Mouse (Mus musculus): ENCODE data around the gene Fxyd7. TPM values are rescaled to one million over a fixed set of nuclear protein-coding genes. Genes with fewer than 3 reads are reported as not detected.
A peak's percentile ranks its signal among the peaks of the same experiment; 100 is the strongest.

The Fxyd7 gene
- polyA plus RNA-seq, 1 experiment from 2014 or later = 239 TPM

DNA sequence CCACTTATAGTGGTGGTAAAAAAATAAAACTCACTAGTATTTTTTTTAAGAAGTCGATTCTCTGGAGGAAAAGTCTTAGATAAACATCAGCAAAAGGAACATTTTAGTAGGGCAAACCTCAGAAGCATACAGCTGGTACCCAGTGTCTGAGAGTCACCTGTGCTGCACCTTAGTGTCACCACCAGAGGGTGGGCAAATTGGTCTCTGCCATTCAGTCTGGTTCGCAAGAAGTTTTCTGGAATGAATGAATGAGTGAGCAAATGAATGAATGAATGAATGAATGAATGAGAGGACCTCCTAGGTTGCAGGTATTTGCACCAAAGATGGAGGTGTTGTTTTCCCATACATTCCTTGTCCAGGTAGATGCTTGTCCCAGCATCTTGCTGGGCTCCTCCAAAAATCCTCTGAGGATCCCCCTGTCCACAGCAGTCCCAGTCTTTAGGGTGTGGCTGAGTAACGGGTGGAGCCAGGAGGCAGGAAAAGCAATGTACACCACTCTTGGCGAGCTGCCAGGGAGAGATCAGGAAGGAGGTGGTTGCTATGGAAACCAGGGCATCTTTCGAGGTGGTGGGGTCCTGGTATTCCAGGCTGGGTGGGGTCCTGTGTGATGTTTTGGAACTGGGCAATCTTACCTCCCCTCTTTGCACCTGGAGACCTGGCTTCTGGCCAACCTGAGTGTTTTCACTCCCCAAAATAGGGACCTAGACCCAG is 2.0 kb downstream of the Fxyd7 start:
- H3K4me1 ChIP-seq (replicated peaks) = peaks cover 46% of the 10 kb centered on the region
- 21% methylated on average over 5 of the region's 5 CpGs for WGBS
- H3K9ac ChIP-seq = peak overlapping the region; percentile 68
- H3K27me3 ChIP-seq = peaks cover 80% of the 10 kb centered on the region
- peak overlapping the region; percentile 42 for H3K4me3 ChIP-seq
- no peak for ATAC-seq (ENCODE audit: low read depth)
- H3K27ac ChIP-seq (replicated peaks) = peak overlapping the region; percentile 70
- H3K4me2 ChIP-seq = peak overlapping the region; percentile 63
- no peaks in the 10 kb centered on the region for H3K9me3 ChIP-seq
- no peaks in the 10 kb centered on the region for H3K36me3 ChIP-seq

- Histone ChIP-seq H3K4me3 (peak within 1 kb of the TSS; percentile 18), H3K9ac (peak within 1 kb of the TSS; percentile 38), H3K36me3 (no peaks in the 10 kb centered on the region), H3K9me3 (no peaks in the 10 kb centered on the region), H3K27me3 (peaks cover 67% of the 10 kb centered on the region), H3K4me1 (replicated peaks) (peaks cover 12% of the 10 kb centered on the region), H3K27ac (replicated peaks) (no peak within 1 kb of the TSS), H3K4me2 (peak within 1 kb of the TSS; percentile 46)
- WGBS = 35% methylated on average over 10 of the region's 10 CpGs
- ATAC-seq (ENCODE audit: low read depth) = no peak
Observed at GRCm38 (mm10) chr7:31042431-31042910, 8.8 kb downstream of the Fxyd7 start, which contains the start of gene Fxyd5. Gene Fxyd5 (minus strand): TSS chr7:31042481.

- WGBS = 3% methylated on average over 28 of the region's 28 CpGs
- Histone ChIP-seq H3K9me3 (no peaks in the 10 kb centered on the region), H3K27ac (replicated peaks) (no peak overlapping the region), H3K36me3 (no peaks in the 10 kb centered on the region), H3K4me2 (peak overlapping the region; percentile 46), H3K9ac (peak overlapping the region; percentile 38), H3K4me3 (peak overlapping the region; percentile 18), H3K4me1 (replicated peaks) (peaks cover 12% of the 10 kb centered on the region), H3K27me3 (peaks cover 67% of the 10 kb centered on the region)
- no peak for ATAC-seq (ENCODE audit: low read depth)
Observed at GRCm38 (mm10) chr7:31041662-31042315, 9.5 kb downstream of the Fxyd7 start.

- ATAC-seq (ENCODE audit: low read depth) = no peak
- 51% methylated on average over 8 of the region's 8 CpGs for WGBS
- H3K27ac ChIP-seq (replicated peaks) = no peak overlapping the region
- no peaks in the 10 kb centered on the region for H3K36me3 ChIP-seq
- peaks cover 59% of the 10 kb centered on the region for H3K27me3 ChIP-seq
- H3K4me3 ChIP-seq = 0 out of 2 replicates have a peak overlapping the region, but pooled peaks have one; percentile 18
- H3K4me1 ChIP-seq (replicated peaks) = peaks cover 12% of the 10 kb centered on the region
- H3K9me3 ChIP-seq = no peaks in the 10 kb centered on the region
- H3K4me2 ChIP-seq = peak overlapping the region; percentile 46
- no peak overlapping the region for H3K9ac ChIP-seq
Observed at GRCm38 (mm10) chr7:31041023-31041407, 10.3 kb downstream of the Fxyd7 start.

- no peak for ATAC-seq (ENCODE audit: low read depth)
- Histone ChIP-seq H3K27ac (replicated peaks) (no peak overlapping the region), H3K9ac (no peak overlapping the region), H3K4me2 (no peak overlapping the region), H3K9me3 (no peaks in the 10 kb centered on the region), H3K36me3 (no peaks in the 10 kb centered on the region), H3K4me3 (no peak overlapping the region), H3K4me1 (replicated peaks) (peaks cover 12% of the 10 kb centered on the region), H3K27me3 (peaks cover 55% of the 10 kb centered on the region)
- 77% methylated on average over 12 of the region's 12 CpGs for WGBS
Observed at GRCm38 (mm10) chr7:31040281-31041022, 10.8 kb downstream of the Fxyd7 start.

DNA sequence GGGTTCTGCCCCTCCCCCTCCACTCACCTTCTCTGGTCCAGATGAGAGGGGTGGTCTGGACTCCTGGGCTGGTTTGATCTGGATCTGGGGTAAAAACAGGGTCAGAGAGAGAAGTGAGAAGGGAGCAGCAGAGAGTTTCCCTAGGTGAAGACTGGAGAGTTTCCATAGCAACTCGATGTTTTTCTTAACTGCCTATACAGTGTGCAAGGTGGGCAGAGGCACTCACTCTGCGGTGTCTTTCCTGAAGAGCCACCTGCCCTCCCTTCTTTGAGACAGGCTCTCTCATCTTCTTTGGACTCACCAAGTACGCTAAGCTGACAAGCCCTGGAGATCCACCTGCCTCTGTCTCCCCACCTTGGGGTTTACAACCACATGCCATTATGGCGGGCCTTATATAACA is 12.3 kb downstream of the Fxyd7 start:
- Histone ChIP-seq H3K9ac (no peak overlapping the region), H3K36me3 (no peaks in the 10 kb centered on the region), H3K4me3 (no peak overlapping the region), H3K4me1 (replicated peaks) (peaks cover 12% of the 10 kb centered on the region), H3K4me2 (no peak overlapping the region), H3K27ac (replicated peaks) (no peak overlapping the region), H3K9me3 (no peaks in the 10 kb centered on the region), H3K27me3 (peaks cover 41% of the 10 kb centered on the region)
- no peak for ATAC-seq (ENCODE audit: low read depth)
- WGBS = 90% methylated on average over 4 of the region's 4 CpGs

GRCm38 (mm10) chr7:31037675-31038074 is 13.6 kb downstream of the Fxyd7 start:
- no peaks in the 10 kb centered on the region for H3K36me3 ChIP-seq
- no peaks in the 10 kb centered on the region for H3K9me3 ChIP-seq
- ATAC-seq (ENCODE audit: low read depth) = no peak
- H3K9ac ChIP-seq = no peak overlapping the region
- H3K4me1 ChIP-seq (replicated peaks) = peaks cover 12% of the 10 kb centered on the region
- H3K27ac ChIP-seq (replicated peaks) = no peak overlapping the region
- H3K27me3 ChIP-seq = peaks cover 27% of the 10 kb centered on the region
- H3K4me2 ChIP-seq = no peak overlapping the region
- H3K4me3 ChIP-seq = no peak overlapping the region
- 64% methylated on average over 2 of the region's 2 CpGs for WGBS

- no peak for ATAC-seq (ENCODE audit: low read depth)
- H3K36me3 ChIP-seq = no peaks in the 10 kb centered on the region
- H3K4me1 ChIP-seq (replicated peaks) = peaks cover 5% of the 10 kb centered on the region; the same call in 1 of the 2 replicates
- no peak overlapping the region for H3K4me3 ChIP-seq
- H3K9me3 ChIP-seq = no peaks in the 10 kb centered on the region
- WGBS = 86% methylated on average over 7 of the region's 7 CpGs
- H3K9ac ChIP-seq = no peak overlapping the region
- peaks cover 20% of the 10 kb centered on the region for H3K27me3 ChIP-seq
- H3K27ac ChIP-seq (replicated peaks) = no peak overlapping the region
- H3K4me2 ChIP-seq = no peak overlapping the region
Observed at GRCm38 (mm10) chr7:31036917-31037316, 14.3 kb downstream of the Fxyd7 start.

DNA sequence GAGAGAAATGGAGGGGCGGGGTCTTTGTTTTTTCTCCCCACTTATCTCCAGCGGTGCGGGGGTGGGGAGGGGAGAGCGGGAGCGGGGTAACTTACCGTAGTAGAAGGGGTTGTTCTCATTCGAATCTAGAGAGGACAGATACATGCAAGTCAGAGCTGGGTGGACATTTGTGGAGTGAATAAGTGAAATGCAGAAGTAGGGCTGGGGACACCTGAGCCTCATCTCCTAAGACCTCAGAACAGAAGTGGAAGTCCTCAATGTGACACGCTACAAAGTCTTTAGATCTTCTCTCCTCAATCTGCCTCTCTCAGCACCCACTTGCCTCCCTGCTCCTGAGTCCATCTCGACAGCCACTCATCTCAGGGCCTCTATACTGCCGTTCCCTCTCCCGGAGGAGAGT is 16.0 kb downstream of the Fxyd7 start:
- Histone ChIP-seq H3K36me3 (no peaks in the 10 kb centered on the region), H3K4me1 (replicated peaks) (no peaks in the 10 kb centered on the region), H3K4me3 (no peak overlapping the region), H3K9me3 (no peaks in the 10 kb centered on the region), H3K27me3 (0 out of 2 replicates have a peak, but pooled peaks cover 4% of the 10 kb centered on the region), H3K9ac (no peak overlapping the region), H3K4me2 (no peak overlapping the region), H3K27ac (replicated peaks) (no peak overlapping the region)
- 86% methylated on average over 11 of the region's 11 CpGs for WGBS
- ATAC-seq (ENCODE audit: low read depth) = no peak

GRCm38 (mm10) chr7:31034789-31035188 is 16.5 kb downstream of the Fxyd7 start:
- H3K9ac ChIP-seq = no peak overlapping the region
- H3K27ac ChIP-seq (replicated peaks) = no peak overlapping the region
- ATAC-seq (ENCODE audit: low read depth) = no peak
- no peaks in the 10 kb centered on the region for H3K4me1 ChIP-seq (replicated peaks)
- H3K27me3 ChIP-seq = no peaks in the 10 kb centered on the region
- H3K36me3 ChIP-seq = no peaks in the 10 kb centered on the region
- WGBS = 68% methylated on average over 11 of the region's 11 CpGs
- H3K4me3 ChIP-seq = no peak overlapping the region
- H3K9me3 ChIP-seq = no peaks in the 10 kb centered on the region
- H3K4me2 ChIP-seq = no peak overlapping the region

GRCm38 (mm10) chr7:31033409-31034165 is 17.7 kb downstream of the Fxyd7 start:
- Histone ChIP-seq H3K4me3 (no peak overlapping the region), H3K27me3 (no peaks in the 10 kb centered on the region), H3K9me3 (no peaks in the 10 kb centered on the region), H3K36me3 (no peaks in the 10 kb centered on the region), H3K27ac (replicated peaks) (no peak overlapping the region), H3K4me2 (no peak overlapping the region), H3K4me1 (replicated peaks) (no peaks in the 10 kb centered on the region), H3K9ac (no peak overlapping the region)
- no peak for ATAC-seq (ENCODE audit: low read depth)
- 78% methylated on average over 9 of the region's 9 CpGs for WGBS

All from neural tube, embryonic 13.5 days (tissue).